Mouse (Mus musculus): ENCODE data around the gene Slc25a54.

- TF ChIP-seq CTCF (IDR thresholded peaks at IDR 0.05; ENCODE audit: low read depth) = no peak
- no peak for TF ChIP-seq EP300 (IDR thresholded peaks at IDR 0.05; ENCODE audit: low read depth)
These were observed 73.1 kb downstream of the Slc25a54 start for GRCm38 (mm10) chr3:109153410-109153809.

Data from heart, postnatal 0 days (tissue).